Mouse (Mus musculus) stomach, postnatal 0 days (tissue): ENCODE results near the gene Efhd1. TPM values are rescaled to one million over a fixed set of nuclear protein-coding genes. Genes with fewer than 3 reads are reported as not detected.

Experiments
- ATAC-seq: fragments of 200-750 bp; cut with Nextera tagmentation; 2 replicates; pipeline ENCODE4 v1.8.0; 2017; ENCODE audit not compliant: low FRiP score, low TSS enrichment
- DNase-seq: peaks from one replicate; pipeline ENCODE4 v3.0.0-alpha.2; 2016; ENCODE audit warnings: low spot score
- H3K27ac ChIP-seq: fragments of 300-500 bp; sonication (generic); replicated peaks from 2 replicates; pipeline ENCODE4 v1.5.1; 2014; ENCODE audit warnings: mild to moderate bottlenecking, control low read depth
- H3K27me3 ChIP-seq: fragments of 300-500 bp; sonication (generic); 2 replicates; pipeline ENCODE4 v1.6.1; 2014; ENCODE audit warnings: low read length; ENCODE audit not compliant: control insufficient read depth, insufficient read depth
- H3K36me3 ChIP-seq: fragments of 300-500 bp; sonication (generic); 2 replicates; pipeline ENCODE4 v1.6.1; 2014; ENCODE audit warnings: low read length, mixed read lengths; ENCODE audit not compliant: control insufficient read depth, insufficient read depth
- H3K4me1 ChIP-seq: fragments of 300-500 bp; sonication (generic); replicated peaks from 2 replicates; pipeline ENCODE4 v1.6.1; 2014; ENCODE audit warnings: antibody characterized with exemption; ENCODE audit not compliant: control insufficient read depth, insufficient read depth
- H3K4me2 ChIP-seq: fragments of 300-500 bp; sonication (generic); replicated peaks from 2 replicates; pipeline ENCODE4 v1.6.1; 2014; ENCODE audit warnings: low read depth, mild to moderate bottlenecking, control low read depth, moderate library complexity
- H3K4me3 ChIP-seq: fragments of 300-500 bp; sonication (generic); 2 replicates; pipeline ENCODE4 v1.5.1; 2014; ENCODE audit warnings: low read depth, low read length, control low read depth
- H3K9ac ChIP-seq: fragments of 300-500 bp; sonication (generic); 2 replicates; pipeline ENCODE4 v1.6.1; 2014; ENCODE audit warnings: mild to moderate bottlenecking, low read length, control low read depth, mixed read lengths
- H3K9me3 ChIP-seq: fragments of 300-500 bp; sonication (generic); 2 replicates; pipeline ENCODE4 v1.6.1; 2016; ENCODE audit warnings: low read length; ENCODE audit not compliant: control insufficient read depth
- CTCF ChIP-seq: IDR thresholded peaks from 2 replicates; pipeline ENCODE4 v1.5.1; 2016; ENCODE audit warnings: antibody characterized with exemption, low read depth, mild to moderate bottlenecking, moderate library complexity
- EP300 ChIP-seq: optimal IDR thresholded peaks from 2 replicates; pipeline ENCODE3; 2016; ENCODE audit warnings: antibody characterized with exemption
- WGBS: fragments of 180-500 bp; shearing (Covaris S2); extraction: QIAGEN DNeasy Blood & Tissue Kit; methylation state at CpG from one replicate; pipeline ENCODE4 v1.1.7; 2014; 5-methylcytosine and 5-hydroxymethylcytosine counted together
- polyA plus RNA-seq: library from polyadenylated mRNA; unstranded; fragments of >200 nt; fragmentation: Nextera tagmentation; extraction: Ambion mirVana; gene quantifications from 2 replicates; pipeline ENCODE4 v1.2.1, GENCODE M21; 2015

The Efhd1 gene
- polyA plus RNA-seq, 1 experiment from 2014 or later = 0.50 TPM

DNA sequence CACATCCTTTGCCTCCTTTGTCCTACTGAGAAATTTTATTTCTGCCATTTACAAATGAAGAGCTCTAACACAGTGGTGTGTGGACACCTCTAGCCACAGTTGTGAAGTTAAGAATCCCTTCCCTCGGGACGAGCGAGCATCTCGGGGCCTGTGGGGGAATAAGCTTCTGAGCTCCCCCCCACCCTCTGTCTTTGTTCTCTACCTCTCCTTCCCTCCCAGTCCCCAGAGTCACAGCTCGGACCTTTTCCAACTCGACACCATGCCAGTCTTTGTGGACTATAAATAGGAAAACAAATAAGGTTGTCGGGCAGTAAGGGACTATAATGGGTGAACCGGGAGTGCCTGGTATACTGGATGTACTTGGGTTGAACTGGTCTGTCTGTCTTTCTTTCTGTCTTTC lies 27.3 kb downstream of the Efhd1 start:
- Histone ChIP-seq H3K4me2 (no peak overlapping the region), H3K9me3 (no peaks in the 10 kb centered on the region)

DNA sequence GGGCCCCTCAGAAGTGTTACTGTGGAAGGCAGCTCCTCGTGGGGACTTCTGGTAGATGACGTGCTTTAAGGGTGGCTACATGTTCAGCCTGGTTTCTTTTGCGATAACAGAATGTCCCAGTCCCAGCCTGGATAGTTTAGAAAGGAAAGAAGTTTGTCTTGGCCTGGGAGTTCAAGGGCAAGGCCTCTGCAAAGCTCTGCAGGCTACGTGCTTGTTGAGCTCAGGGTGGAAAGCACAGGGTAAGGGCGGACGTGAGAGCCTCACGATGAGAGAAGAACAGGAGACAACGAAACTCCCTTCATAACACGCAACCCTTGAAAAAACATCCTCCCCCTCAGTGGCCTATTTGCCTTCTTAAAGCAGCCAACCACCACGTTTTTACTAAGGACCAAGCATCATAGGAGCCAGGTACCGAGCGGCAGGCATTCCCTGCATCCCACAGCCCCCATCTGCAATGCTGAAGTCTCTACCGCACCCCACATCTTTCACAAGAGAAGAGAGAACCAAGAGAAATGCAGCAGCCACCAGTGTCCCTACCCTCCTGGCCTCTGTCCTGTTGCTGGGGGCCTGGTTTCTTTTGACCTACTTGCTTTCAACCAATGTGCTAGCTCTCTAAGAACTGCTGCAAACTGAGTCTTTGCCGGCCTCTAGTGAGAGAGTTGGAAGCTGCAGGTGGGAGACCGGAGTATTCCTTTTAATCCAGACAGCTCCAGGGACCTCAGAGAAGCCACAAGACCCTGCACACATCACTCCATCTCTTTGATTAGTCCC lies 28.4 kb downstream of the Efhd1 start:
- no peaks in the 10 kb centered on the region for H3K27me3 ChIP-seq
- 69% methylated on average over 15 of the region's 15 CpGs for WGBS
- ATAC-seq (0 out of 2 replicates have a peak, but pooled peaks have one; percentile 26), DNase-seq (peak; percentile 25)
- no peaks in the 10 kb centered on the region for H3K36me3 ChIP-seq
- no peak for TF ChIP-seq EP300
- TF ChIP-seq CTCF = peak; percentile 74
- no peak overlapping the region for H3K27ac ChIP-seq
- H3K9ac ChIP-seq = no peak overlapping the region
- no peaks in the 10 kb centered on the region for H3K4me1 ChIP-seq
- H3K9me3 ChIP-seq = no peaks in the 10 kb centered on the region
- no peak overlapping the region for H3K4me2 ChIP-seq
- H3K4me3 ChIP-seq = no peak overlapping the region

More for the DNA sequence above, 27.3 kb downstream of the Efhd1 start:
- Histone ChIP-seq H3K27me3 (no peaks in the 10 kb centered on the region), H3K4me3 (no peak overlapping the region), H3K27ac (no peak overlapping the region), H3K9ac (no peak overlapping the region), H3K4me1 (no peaks in the 10 kb centered on the region), H3K36me3 (no peaks in the 10 kb centered on the region)
- 64% methylated on average over 8 of the region's 8 CpGs for WGBS
- ATAC-seq (no peak), DNase-seq (no peak)
- TF ChIP-seq CTCF (no peak), EP300 (no peak)

DNA sequence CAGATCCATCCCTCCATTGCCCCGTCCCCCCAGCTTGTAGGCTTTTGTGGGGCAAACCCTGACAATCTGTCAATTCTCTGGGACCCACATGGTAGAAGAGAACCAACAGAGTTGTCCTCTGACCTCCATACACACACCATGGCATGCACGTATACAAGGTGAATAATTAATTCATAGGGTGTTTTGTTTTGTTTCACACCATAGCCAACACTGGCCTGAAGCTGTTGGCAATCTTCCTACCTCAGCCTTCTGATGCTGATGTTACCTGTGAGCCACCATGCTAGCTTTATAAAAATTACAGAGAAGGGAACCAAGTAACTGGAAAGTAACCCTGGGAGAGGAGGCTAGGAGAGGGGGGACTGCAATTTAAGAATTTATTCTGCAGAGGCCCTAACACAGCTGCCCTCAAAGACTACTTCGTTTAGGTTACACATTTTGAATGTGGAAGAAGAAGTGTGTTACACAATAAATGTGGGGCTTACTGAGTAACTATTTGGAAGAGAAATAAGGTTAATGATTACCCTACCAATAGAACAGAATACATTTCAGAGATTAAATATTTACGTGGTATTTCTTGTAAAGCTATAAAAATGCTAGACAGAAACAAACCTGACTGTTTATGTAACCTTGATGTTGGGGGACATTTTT lies 30.0 kb downstream of the Efhd1 start:
- TF ChIP-seq EP300 (no peak), CTCF (no peak)
- Histone ChIP-seq H3K27ac (no peak overlapping the region), H3K4me1 (no peaks in the 10 kb centered on the region), H3K9me3 (no peaks in the 10 kb centered on the region), H3K27me3 (no peaks in the 10 kb centered on the region), H3K36me3 (no peaks in the 10 kb centered on the region), H3K4me2 (no peak overlapping the region), H3K9ac (no peak overlapping the region), H3K4me3 (no peak overlapping the region)
- DNase-seq = no peak
- no peak for ATAC-seq
- WGBS = 48% methylated on average over 4 of the region's 4 CpGs

DNA sequence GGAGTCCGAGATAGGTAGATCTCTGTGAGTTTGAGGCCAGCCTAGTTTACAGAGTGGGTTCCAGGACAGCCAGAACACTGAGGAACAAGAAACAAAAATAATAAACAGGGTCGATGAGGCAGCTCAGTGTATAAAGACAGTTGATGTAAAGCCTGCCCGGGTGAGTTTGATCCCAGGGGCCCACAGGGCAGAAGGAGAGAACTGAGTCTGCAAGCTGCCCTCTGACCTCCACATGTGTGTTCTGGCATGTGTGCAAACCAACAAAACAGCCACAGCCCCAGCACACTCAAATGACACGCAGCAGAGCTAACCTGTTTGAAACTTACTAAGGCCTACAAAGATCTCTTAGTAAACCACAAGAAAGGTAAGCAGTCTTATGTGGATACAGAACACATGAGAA lies 30.8 kb downstream of the Efhd1 start:
- Histone ChIP-seq H3K27me3 (no peaks in the 10 kb centered on the region), H3K4me3 (no peak overlapping the region), H3K4me1 (no peaks in the 10 kb centered on the region), H3K9ac (no peak overlapping the region), H3K9me3 (no peaks in the 10 kb centered on the region), H3K27ac (no peak overlapping the region), H3K4me2 (no peak overlapping the region), H3K36me3 (no peaks in the 10 kb centered on the region)
- ATAC-seq = no peak
- no peak for DNase-seq
- 42% methylated on average over 4 of the region's 4 CpGs for WGBS
- TF ChIP-seq EP300 (no peak), CTCF (no peak)

DNA sequence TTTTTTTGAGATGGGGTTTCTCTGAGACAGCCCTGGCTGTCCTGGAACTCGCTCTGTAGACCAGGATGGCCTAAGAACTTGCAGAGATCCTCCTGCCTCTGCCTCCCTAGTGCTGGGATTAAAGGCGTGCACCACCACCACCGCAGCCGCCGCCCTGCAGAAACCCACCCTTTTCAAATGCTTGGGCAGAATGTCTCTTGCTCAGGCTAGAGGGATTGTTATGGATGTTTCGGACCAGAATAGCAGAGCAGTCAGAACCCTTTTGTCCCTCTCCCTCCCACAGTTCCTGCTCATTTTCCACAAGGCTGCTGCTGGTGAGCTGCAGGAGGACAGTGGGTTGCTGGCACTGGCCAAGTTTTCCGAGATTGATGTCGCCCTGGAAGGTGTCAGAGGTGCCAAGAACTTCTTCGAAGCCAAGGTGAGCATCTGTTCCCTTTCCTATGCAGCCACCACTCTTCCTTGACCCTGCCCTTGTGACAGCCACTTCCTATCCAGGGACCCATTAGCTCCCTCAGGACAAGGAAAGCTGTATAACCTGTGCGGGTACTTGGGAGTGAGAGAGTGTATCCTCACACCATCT lies 33.3 kb downstream of the Efhd1 start:
- no peaks in the 10 kb centered on the region for H3K4me1 ChIP-seq
- H3K4me3 ChIP-seq = no peak overlapping the region
- no peak overlapping the region for H3K4me2 ChIP-seq
- 87% methylated on average over 10 of the region's 10 CpGs for WGBS
- no peak overlapping the region for H3K27ac ChIP-seq
- H3K36me3 ChIP-seq = no peaks in the 10 kb centered on the region
- no peak for DNase-seq
- no peak overlapping the region for H3K9ac ChIP-seq
- H3K27me3 ChIP-seq = no peaks in the 10 kb centered on the region
- no peak for ATAC-seq
- TF ChIP-seq CTCF (no peak), EP300 (no peak)
- H3K9me3 ChIP-seq = no peaks in the 10 kb centered on the region
